Mouse (Mus musculus): ENCODE measurements at regions not wholly inside any gene's neighbourhood (a gene's known extent, or its start where the extent isn't known, plus 50 kb on each side); places are given as distances from the start of the nearest gene placed in this dataset.

DNA sequence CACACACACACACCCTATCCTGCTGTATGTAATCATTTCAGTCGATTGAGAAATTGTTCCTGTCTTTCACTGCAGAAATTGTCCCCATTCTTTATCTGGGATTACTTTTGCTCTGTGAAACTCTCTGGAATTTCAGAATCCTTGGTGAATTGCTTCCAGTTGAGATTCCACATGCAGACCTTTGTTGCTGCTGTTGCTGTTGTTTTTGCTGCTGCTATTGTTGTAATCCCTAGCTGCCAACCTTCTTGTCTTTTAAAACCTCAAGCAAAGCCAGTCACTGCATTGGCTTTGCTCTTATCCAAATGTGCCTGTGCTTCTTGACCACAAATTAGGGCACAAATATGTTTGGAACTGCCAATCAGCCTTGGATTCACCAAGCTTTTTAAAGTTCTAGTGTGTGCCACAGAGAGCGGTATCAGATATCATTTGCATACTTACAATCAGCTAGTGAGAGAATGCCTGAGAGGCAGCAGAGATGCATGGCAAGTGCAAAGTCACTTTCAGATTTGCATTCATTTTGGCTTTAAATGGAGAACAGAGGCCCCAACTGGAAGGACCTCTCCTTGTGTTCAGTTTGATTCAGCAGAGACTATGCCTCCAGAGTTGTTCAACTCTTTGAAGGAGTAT lies 1187.0 kb upstream of the Map3k7 start:
- no peak for TF ChIP-seq POLR2AphosphoS2 (IDR thresholded peaks at IDR 0.05; ENCODE audit: low read length)
- no peak for TF ChIP-seq CTCF (IDR thresholded peaks at IDR 0.05 in 2 of 3, conservative IDR thresholded peaks at IDR 0.05 in 1 of 3; ENCODE audit: control insufficient read depth in 1 of 3, insufficient read depth in 1 of 3, low read depth in 2 of 3, low read length in 3 of 3, poor library complexity in 1 of 3, severe bottlenecking in 1 of 3)
- no peak for TF ChIP-seq JUND (IDR thresholded peaks at IDR 0.05; ENCODE audit: low read depth, low read length)
- TF ChIP-seq NRF1 (IDR thresholded peaks at IDR 0.05; ENCODE audit: insufficient read depth, low read depth, low read length, poor library complexity, severe bottlenecking) = no peak
- no peak for TF ChIP-seq USF1 (IDR thresholded peaks at IDR 0.05; ENCODE audit: low read depth, low read length)
- no peak for TF ChIP-seq EP300 (IDR thresholded peaks at IDR 0.05; ENCODE audit: low read depth in 1 of 2, low read length in 2 of 2)
- no peak for TF ChIP-seq MEF2A (IDR thresholded peaks at IDR 0.05; ENCODE audit: extremely low read depth, insufficient replicate concordance, low read depth, low read length, poor library complexity, severe bottlenecking)
- no peak for TF ChIP-seq MAFK (IDR thresholded peaks at IDR 0.05; ENCODE audit: borderline replicate concordance, low read depth, low read length)
- no peak for TF ChIP-seq HCFC1 (IDR thresholded peaks at IDR 0.05; ENCODE audit: low read depth, low read length)
- no peak for TF ChIP-seq GABPA (IDR thresholded peaks at IDR 0.05; ENCODE audit: low read depth, low read length)
- no peak for TF ChIP-seq GATA1 (IDR thresholded peaks at IDR 0.05; ENCODE audit: low read depth, low read length)
- no peak for TF ChIP-seq POLR2A (IDR thresholded peaks at IDR 0.05; ENCODE audit: control insufficient read depth in 1 of 2, insufficient read depth in 1 of 2, low read depth in 1 of 2, low read length in 2 of 2, poor library complexity in 1 of 2)

Measured in MEL (cell line).